Mouse (Mus musculus): ENCODE data around the gene Gstt4. TPM values are rescaled to one million over a fixed set of nuclear protein-coding genes. Genes with fewer than 3 reads are reported as not detected.
A peak's percentile ranks its signal among the peaks of the same experiment; 100 is the strongest.
"Not testable (repeated sequence)": the region's sequence is repeated elsewhere in the genome, so short reads cannot be mapped to it uniquely, and the experiment has no call there.

The Gstt4 gene
- total RNA-seq (2021) (not detected), polyA plus RNA-seq (2012; rRNA removed) (not detected in 2 replicates)
- long read RNA-seq = 0 reads

DNA sequence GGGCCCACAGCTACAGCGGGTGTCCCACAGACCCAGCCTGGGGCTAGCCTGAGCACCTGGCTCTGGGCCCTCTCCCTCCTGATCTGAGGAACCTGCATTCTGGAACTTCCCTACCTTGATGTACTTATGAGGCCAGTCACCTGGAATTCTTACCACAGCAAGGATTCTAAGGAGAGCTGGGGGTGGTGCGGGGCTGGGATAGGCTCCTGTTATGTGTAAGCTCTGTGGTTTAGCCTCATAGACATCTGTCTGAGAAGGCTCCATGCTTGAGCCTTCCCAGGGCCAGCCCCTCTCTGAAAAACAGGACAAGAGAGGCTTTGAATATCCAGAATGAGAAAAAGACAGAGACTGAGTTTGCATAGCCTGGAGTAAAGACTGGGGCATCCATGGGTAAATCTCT lies at the start of gene Gstt4:
Gene Gstt4 (minus strand): TSS at position 101 of the 400 bp plus-strand sequence.
- DNase-seq = no peak

DNA sequence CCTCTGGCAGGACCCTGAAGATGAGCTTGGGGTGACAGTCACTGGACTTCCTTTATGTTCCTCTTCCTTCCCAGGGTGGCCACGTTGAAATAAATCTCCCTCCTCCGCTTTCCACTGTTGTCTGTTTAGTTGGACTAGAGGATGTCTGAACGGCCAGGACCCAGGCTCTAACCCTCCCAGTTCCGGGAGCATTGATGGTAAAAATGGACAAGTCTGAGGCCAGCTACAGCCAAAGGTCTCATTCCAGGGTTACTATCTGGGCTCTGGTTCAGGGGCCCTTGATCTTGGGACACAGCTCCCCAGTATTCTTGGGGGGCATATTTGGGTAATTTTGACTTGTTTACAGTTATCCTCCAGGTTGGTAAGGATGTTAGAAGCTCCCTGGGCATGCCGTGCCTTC lies 39.2 kb upstream of the Gstt4 start:
- DNase-seq = no peak

- DNase-seq = no peak
Observed at GRCm38 (mm10) chr10:75860746-75861145, 38.4 kb upstream of the Gstt4 start.

DNA sequence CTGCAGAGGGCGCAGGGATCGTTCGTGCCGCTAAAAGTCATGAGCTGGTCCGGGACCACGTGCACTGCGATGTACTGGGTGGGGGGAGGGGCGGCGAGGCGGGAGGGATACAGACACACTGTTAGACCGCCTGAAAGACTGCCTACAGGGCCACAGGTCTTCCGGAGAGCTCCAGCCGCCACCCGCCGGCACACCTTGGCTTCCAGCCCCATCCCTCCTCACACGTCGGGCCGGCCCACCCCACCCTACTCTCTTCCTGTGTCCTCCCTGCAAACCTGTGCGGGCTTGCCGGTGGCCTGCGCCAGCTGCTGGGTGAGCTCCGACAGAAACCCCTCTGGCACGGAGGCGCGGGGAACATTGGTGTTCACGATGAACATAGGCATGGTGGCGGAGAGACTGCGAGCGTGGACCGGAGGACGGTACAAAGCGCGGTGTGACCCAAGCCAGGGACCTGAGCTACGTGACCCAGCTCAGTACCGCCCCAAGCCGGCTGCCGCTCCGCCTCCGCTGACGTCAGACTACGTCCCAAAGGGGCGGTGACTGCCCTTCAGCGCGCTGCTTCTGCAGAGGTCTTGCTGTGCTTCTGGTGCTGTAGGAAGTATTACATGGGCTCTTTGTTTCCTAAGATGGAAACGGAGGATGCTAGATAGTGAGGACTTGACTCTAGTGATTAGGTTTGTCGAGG lies 37.6 kb upstream of the Gstt4 start, which contains the start of gene Mif:
Gene Mif (minus strand): TSS at position 455 of the 685 bp plus-strand sequence.
- DNase-seq = peak; percentile 93

GRCm38 (mm10) chr10:75859107-75859746 lies 36.9 kb upstream of the Gstt4 start:
- peak; percentile 49 for DNase-seq

DNA sequence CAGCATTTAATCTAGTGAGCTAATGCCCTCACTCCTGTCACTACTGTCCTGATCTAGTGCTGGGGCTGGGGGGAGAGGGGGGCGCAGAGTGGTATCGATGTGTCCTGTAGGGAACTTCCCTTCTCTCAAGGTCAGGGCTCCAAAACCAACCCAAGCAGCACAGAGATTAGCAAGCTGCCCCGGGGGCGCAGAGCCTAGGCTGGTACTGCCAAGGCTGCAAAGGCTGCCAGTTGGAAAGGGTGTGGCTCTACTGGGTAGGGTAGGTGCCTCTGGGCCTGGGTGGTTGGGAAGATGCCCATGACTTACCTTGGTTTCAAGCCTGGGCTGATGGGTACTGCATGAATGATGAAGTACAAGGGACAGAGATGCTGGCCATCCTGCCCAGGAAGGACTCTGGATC lies 35.3 kb upstream of the Gstt4 start:
- DNase-seq = no peak

- DNase-seq = no peak
Observed at GRCm38 (mm10) chr10:75856976-75857375, 34.6 kb upstream of the Gstt4 start.

- no peak for DNase-seq
Observed at GRCm38 (mm10) chr10:75856155-75856907, 34.0 kb upstream of the Gstt4 start.

DNA sequence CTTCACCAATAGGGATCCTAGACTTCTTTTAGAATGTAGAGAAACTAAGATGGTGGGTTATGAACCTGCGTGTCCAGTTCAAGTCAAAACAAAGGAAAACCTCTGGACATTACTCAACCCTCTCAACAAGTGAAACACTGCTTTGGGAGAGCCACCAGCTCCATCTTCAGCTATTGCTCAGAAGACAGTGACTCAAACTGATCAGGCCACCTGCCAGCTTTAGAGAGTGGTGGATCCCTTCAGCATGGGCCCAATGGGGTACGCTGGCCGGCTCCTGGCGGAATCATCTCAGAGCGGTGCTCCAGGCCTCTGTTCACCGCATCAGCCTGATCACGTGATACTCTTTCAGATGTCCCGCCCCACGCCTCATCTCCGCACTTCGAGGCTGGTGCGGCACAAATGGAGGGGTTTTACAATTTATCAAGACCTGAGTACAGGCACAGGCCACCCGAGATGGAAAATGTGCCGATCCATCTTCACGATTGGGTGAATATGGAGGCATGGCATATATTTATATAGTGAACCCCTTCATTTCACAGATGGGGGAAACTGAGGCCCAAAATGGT lies 33.2 kb upstream of the Gstt4 start:
- DNase-seq = no peak

GRCm38 (mm10) chr10:75854791-75855190 lies 32.4 kb upstream of the Gstt4 start:
- DNase-seq = no peak

DNA sequence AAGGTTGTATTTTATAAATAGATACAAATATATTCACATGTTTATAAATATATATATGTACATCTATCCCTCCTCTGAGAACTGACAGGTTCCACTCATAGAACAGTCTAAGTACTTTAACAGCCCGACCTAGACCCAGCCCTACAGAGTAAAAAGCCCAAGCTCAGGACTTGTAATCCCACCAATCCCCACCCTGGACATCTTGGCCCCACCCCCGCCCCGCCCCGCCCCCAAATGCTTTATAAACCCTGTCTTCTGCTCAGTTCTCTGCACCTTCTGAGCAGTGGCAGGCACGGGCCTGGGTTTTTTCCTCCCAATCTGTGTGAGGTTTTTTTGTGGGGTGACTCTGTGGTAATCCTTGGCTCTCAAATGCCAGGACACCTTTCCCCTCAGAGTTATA lies 31.8 kb upstream of the Gstt4 start:
- DNase-seq = no peak

DNA sequence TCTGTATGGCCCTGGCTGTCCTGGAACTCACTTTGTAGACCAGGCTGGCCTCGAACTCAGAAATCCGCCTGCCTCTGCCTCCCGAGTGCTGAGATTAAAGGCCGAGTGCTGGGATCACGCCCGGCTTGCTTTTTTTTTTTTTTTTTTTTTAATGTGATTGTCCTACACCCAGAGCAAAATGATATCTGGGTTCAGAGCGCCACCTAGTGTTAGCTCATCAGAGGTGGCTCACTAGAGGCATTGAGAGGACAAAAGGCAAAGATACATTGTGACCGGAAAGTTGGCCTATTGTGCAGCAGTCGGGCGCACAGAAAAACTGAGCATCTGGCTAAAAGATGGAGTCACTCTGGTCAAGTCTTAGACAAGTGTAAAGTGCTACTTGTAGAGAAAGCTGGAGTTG lies 31.1 kb upstream of the Gstt4 start:
- DNase-seq = peak; percentile 82

- no peak for DNase-seq
Observed at GRCm38 (mm10) chr10:75852539-75853125, 30.3 kb upstream of the Gstt4 start.

GRCm38 (mm10) chr10:75851681-75852080 lies 29.3 kb upstream of the Gstt4 start:
- DNase-seq = no peak

DNA sequence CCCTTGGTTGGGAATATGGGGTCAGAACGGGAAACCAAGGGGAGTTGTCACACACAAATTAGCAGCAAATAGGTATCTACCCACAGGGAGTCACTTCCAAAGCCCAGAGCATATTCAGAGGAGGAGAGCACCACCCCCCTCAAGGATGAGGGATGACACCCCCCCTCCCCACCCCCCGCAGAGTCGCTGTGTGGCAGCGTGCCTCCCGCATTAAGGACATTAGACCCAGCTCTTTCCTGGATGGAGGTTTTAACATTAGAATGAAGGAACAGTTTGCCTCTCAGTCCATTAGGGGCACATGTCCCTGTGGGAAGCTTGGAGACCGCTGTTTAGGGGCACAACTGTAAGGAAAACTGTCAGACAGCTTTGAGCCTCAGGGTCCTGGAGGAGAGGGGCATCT lies 28.7 kb upstream of the Gstt4 start:
- DNase-seq = no peak

DNA sequence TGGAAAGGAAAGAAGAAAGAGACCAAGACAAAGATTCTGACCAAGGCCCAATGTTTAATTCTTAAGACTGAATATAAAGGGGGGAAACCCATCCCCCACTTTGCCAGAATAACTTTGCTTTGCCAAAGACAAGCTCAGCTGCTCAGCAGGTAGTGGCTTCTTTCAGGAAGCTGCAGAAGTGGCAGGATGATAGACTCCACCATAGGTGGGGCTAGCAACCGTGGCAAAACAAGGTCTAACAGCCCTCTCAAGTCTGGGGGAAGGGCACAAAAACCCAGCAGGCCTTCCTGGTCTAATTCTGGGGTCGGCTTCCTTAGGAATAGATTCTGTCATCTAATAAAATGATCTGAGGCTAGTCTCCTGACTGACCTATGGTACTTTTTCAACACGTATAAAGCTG lies 26.0 kb upstream of the Gstt4 start:
- no peak for DNase-seq

GRCm38 (mm10) chr10:75845306-75845930 lies 23.1 kb upstream of the Gstt4 start:
- no peak for DNase-seq

DNA sequence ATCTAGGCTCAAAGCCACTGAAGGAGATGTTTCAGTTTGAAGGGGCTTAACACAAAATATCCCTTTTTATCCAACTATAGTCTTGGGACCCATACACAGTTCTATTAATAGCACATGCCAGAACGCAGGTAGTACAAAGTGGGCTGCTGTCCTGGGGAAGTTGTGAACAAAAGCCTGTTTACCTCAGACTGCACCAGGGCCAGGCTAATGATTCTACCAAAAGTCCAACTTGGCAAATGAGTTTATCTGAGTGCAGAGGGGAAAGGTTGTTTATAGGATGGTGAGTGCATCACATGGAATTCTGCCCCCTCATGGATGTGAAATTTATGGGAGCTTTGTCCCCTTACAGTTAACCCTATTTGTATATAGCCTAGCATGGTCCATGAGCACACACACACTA lies 22.5 kb upstream of the Gstt4 start:
- DNase-seq = no peak

GRCm38 (mm10) chr10:75843898-75844297 lies 21.6 kb upstream of the Gstt4 start:
- DNase-seq = not testable (repeated sequence)

DNA sequence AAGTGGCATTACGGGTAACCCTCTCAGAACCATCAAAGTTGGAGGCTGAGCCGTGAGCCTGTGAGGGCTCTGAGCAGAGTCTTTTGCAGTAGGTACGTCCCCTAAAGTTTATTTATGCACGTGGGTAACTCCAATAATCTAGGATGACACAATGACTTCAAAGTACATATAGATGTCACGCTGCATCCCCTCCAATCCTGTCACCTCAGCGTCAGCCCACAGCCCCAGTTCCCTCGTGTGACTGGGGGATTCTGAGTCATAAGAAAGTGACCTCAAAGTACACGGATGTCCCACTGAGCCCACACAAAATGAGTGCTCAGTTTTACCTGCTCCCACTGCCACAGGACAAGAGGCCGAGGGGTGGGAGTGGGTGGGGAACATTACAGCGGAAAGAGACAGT lies 16.7 kb upstream of the Gstt4 start:
- no peak for DNase-seq

DNA sequence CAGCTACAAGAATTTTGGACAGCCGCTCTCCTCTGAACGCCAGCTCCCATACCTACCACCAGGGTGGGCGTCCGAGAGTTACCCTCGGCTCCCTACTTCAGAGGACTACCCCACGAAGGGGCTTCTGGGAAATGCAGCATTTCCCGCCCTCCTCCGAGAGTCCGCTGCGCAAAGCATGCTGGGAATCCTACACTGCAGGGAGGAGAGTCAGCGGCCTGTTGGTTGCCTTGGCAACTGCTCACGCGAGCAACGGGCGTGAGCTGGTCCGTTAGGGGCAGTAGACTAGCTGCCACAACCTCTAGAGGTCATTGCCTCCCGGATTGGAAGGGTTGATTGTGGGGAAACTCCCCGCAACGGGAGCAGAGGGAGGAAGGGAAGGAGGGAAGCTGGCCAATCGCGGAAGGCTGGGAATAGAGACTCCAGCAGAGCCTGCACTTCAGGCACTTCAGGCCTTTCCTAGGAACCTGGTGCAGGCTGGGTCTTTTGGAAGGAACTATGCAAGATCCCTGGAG lies 15.0 kb upstream of the Gstt4 start, which contains the start of gene Gstt2:
Gene Gstt2 (minus strand): TSS at position 177 of the 512 bp plus-strand sequence.
- peak; percentile 95 for DNase-seq

Data from adrenal gland, adult 2 months (tissue).